ENCODE assay signal across 8 mouse cellular contexts in the genomic region with DNA sequence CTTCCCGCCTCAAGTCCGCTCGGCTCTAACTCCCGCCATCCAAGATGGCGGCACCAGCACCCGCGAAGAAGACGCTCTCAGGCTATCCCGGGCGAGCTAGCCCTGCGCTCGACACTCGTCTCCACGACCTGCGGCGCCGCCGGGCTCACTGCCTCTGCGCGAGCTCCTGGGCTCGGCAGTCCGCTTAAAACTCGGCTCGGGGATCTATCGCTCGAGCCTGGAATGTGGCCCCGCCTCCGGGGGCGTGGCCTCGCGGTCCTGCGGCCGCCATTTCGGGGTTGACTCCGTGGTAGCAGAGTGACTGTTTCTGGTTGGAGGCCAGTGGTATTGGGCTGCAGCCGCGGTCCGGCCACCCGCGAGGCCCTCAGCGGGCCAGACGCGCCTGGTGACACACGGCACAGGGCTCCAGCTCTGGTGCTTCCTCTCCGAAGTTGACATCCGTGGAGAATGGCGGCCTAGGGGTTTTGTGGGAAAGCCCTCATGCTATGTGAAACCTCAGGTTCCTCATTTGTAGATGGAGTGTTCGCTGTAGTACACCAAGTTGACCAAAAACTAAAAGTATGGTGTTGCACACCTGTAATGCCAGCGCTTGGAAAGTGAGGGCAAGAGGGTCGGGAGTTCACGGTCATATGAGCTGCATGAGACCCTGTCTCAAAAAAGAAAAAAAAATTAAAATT. TPM values are rescaled to one million over a fixed set of nuclear protein-coding genes. Genes with fewer than 3 reads are reported as not detected.
DNase-seq lines count a peak whose midpoint lies in the region; ATAC-seq lines count a peak whose summit lies in the region.

Raf1 (minus strand) TSS at position 184 of the 677 bp plus-strand sequence.

- DNase-seq in adipocyte (ENCODE audit: low spot score), result peak; percentile 98
- peak; percentile 97 for DNase-seq in embryo, embryonic 10 days (ENCODE audit: low spot score)
- DNase-seq in gastrocnemius, postnatal 14 days, result peak; percentile 98
- peak; percentile 97 to 98 for DNase-seq in left cerebral cortex, postnatal 10 days (ENCODE audit: extremely low spot score in 1 of 2, low spot score in 2 of 2)
- DNase-seq in right cerebral cortex, postnatal 25 days, result peak; percentile 99
- peak; percentile 97 for DNase-seq in urinary bladder, postnatal 4 days (ENCODE audit: low spot score in 2 of 2)

- intact Hi-C loops in gastrocnemius, postnatal 14 days (cut with DNase I; ENCODE audit: low total_unique reads), result no loop called here
- intact Hi-C loops in left cerebral cortex, postnatal 10 days (cut with DNase I), result loop anchor here (5.0 kb wide), 1 partner anchor 74 kb away; the partner anchor contains the start of gene Mkrn2

- ATAC-seq in inflammation-experienced regulatory T-cells, adult 6 months, result peak; percentile 92
- ATAC-seq in megakaryocyte-erythroid progenitor cell, adult 5-6 weeks (replicated peaks; ENCODE audit: low FRiP score, low TSS enrichment, poor library complexity, severe bottlenecking), result peak; percentile 95

RNA-seq across cellular contexts. Expression of gene Raf1, which starts in this region (rescaled TPM):
- total RNA-seq in gastrocnemius, postnatal 14 days (2021), result 10 to 100 TPM; 88.8 to 92.8 TPM
- 10 to 100 TPM; 52.6 to 72.0 (median 66.5) TPM for polyA plus RNA-seq in inflammation-experienced regulatory T-cells, adult 6 months (2017; shearing (Covaris generic))
- 100 to 1,000 TPM; 121 to 132 TPM for total RNA-seq in left cerebral cortex, postnatal 10 days (2021)
- total RNA-seq in megakaryocyte-erythroid progenitor cell, adult 5-6 weeks (2014; fragmentation: Nextera tagmentation), result 112 and 136 TPM in 2 replicates
- 68.6 and 77.5 TPM in 2 replicates for total RNA-seq in megakaryocyte-erythroid progenitor cell, adult 5-6 weeks (2017)

Comparison
In these comparisons a context has a peak if more than half of its experiments do, and no peak if none do; other contexts are left out.
1. Peak in every context shown above with its lines: DNase-seq and ATAC-seq.